Mouse (Mus musculus) brain, embryonic 14.5 days (tissue): ENCODE measurements around the gene Eif2b3. TPM values are rescaled to one million over a fixed set of nuclear protein-coding genes. Genes with fewer than 3 reads are reported as not detected.

Experiments used
- DNase-seq: peaks from one replicate; pipeline ENCODE4 v3.0.0-alpha.2; 2011; ENCODE audit warnings: low read depth
- CTCF ChIP-seq: fragments of 200-500 bp; IDR thresholded peaks from 2 replicates; pipeline ENCODE4 v1.5.1; 2012; ENCODE audit warnings: inconsistent platforms, mild to moderate bottlenecking, moderate library complexity, borderline replicate concordance; ENCODE audit not compliant: insufficient read depth, insufficient read length; ENCODE audit errors: extremely low read depth
- POLR2A ChIP-seq: fragments of 200-500 bp; IDR thresholded peaks from 2 replicates; pipeline ENCODE4 v1.6.1; 2012; ENCODE audit warnings: mild to moderate bottlenecking, inconsistent platforms, borderline replicate concordance; ENCODE audit not compliant: poor library complexity, insufficient read depth, insufficient read length, severe bottlenecking; ENCODE audit errors: extremely low read depth
- polyA plus RNA-seq: library from polyadenylated mRNA; depleted of rRNA; stranded (reverse); fragments of >200 nt; gene quantifications from 2 replicates; pipeline ENCODE4 v1.2.3, GENCODE M21; 2012

Eif2b3 gene
- polyA plus RNA-seq, 1 experiment, result 24.6 TPM

- TF ChIP-seq CTCF (no peak), POLR2A (no peak)
- DNase-seq, result no peak
These were observed 39.3 kb downstream of the Eif2b3 start for GRCm38 (mm10) chr4:117058512-117058911.

DNA sequence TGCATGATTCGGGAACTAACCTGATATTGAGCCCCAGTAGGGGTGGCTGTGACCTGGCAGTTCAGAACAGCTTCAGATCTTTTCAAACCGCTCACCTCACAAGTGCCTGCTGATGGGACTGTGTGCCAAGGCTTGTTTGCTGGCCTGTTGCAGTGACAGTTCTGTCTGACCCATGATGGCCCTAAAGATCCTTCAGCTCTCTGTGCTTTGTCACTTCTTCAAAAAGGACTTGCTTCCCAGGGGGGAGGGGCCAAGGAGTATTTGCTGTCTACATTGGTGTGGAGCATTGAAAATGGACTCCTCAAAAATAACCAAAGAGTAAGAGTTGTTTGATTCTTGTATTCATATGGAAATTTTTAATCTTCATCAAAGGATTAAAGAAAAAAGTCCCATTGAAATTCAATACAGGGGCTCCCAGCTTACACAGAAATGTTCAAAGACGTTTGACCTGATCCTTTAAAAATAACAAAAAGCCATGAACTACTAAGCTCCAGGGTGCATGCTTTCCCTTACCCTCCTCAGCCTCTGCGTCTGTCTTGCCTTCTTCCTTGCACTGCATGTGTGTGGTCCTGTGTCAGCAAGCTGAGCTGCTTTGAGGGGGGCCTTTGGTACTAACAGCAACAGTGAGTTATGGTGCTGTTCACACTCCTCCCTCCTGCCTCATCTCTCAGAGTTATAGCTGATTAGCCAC, 43.6 kb downstream of the Eif2b3 start:
- peak; percentile 63 for DNase-seq
- no peak for TF ChIP-seq CTCF

GRCm38 (mm10) chr4:117068035-117068434, 48.8 kb downstream of the Eif2b3 start:
- DNase-seq, result no peak
- TF ChIP-seq POLR2A (no peak), CTCF (no peak)

GRCm38 (mm10) chr4:117069647-117070046, 50.4 kb downstream of the Eif2b3 start:
- TF ChIP-seq CTCF, result no peak
- no peak for TF ChIP-seq POLR2A
- DNase-seq, result no peak

- no peak for DNase-seq
- TF ChIP-seq POLR2A, result no peak
- TF ChIP-seq CTCF, result no peak
These were observed 51.4 kb downstream of the Eif2b3 start for GRCm38 (mm10) chr4:117070624-117071023.

DNA sequence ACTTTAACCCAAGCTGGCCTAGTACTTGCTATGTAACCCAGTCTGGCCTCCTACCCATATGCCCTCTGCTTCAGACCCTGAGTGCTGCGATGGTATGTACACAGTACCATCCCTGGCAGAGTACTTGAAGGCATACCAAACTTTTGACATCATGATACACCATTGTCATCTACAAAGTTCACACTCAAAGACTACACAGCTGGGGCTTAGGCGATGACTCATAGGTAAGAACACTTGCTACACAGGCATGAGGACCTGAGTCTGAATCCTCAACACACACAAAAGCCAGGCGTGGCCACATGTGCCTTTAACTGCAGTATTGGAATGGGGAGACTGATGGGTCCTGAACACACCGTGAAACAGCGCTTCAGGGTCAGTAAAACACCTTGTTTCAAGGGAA, 52.0 kb downstream of the Eif2b3 start:
- no peak for TF ChIP-seq CTCF
- TF ChIP-seq POLR2A, result no peak

GRCm38 (mm10) chr4:117087948-117088640, 68.9 kb downstream of the Eif2b3 start:
- TF ChIP-seq POLR2A, result no peak
- DNase-seq, result no peak

More for the DNA sequence above, 52.0 kb downstream of the Eif2b3 start:
- DNase-seq, result no peak

DNA sequence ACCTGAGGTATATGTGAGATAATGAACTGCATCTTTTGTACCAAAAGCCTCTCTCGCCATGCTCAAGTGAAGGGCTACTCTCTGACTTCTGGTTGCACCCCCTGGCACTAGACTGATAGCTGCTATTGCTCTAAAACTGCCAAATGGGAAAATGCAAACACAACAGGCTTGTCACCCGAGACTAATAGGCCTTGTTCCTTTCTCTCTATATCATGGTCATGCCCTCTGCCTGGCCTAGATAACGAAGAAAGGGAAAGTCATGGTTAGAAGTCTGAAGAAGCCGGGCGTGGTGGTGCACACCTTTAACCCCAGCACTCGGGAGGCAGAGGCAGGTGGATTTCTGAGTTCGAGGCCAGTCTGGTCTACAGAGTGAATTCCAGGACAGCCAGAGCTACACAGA, 71.4 kb downstream of the Eif2b3 start:
- no peak for DNase-seq
- TF ChIP-seq POLR2A, result no peak
- no peak for TF ChIP-seq CTCF

- no peak for TF ChIP-seq POLR2A
- TF ChIP-seq CTCF, result no peak
- no peak for DNase-seq
These were observed 75.6 kb downstream of the Eif2b3 start for GRCm38 (mm10) chr4:117094626-117095361.

DNA sequence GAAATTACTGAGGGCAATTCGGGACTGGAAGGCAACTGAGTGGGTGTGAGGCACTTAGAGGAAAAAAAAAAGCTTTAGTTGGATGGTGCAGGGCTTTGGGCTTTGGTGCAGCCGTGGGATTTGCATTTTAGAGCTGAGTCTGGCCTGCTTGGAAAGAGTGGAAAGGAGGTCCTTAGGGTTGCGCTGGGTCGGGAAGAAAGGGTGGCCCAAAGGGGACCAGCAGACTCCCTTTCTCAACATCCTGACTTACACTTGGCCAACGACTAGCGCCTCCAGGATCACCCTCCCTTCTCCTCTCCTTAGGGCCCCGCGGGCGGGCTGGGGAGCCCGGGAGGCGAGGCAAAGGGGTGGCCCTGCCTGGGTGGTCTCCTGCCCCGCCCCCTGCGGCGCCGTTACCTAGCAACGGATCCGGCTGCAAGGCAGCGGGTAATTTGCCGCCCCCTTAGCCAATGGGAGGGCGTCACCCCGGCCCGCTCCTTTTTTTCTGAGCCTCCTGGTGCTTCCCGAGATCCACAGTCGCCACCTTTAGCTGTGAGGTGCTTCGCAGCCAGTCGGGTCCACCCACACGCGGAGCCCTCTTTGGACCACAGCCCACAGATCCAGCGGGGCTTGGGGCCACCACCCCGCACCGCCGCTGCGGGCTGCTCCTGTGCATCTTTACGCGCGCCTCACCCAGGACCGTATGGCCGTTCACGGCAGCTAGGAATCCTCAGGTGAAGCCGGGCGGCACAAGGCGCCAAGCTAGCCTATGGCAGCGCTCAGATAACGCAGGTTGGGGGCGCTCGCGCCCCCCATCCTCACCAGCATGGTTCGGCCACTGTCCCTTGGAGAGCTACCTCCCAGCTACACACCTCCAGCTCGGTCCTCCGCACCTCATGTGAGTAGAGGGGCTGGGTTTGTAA, 76.6 kb downstream of the Eif2b3 start, which contains the start of gene Ptch2:
Gene Ptch2, plus strand, starts transcription at position 525 of the 902 bp plus-strand sequence.
- no peak for TF ChIP-seq CTCF
- TF ChIP-seq POLR2A, result 0 out of 2 replicates have a peak, but pooled peaks have one; percentile 4
- peak; percentile 86 for DNase-seq

DNA sequence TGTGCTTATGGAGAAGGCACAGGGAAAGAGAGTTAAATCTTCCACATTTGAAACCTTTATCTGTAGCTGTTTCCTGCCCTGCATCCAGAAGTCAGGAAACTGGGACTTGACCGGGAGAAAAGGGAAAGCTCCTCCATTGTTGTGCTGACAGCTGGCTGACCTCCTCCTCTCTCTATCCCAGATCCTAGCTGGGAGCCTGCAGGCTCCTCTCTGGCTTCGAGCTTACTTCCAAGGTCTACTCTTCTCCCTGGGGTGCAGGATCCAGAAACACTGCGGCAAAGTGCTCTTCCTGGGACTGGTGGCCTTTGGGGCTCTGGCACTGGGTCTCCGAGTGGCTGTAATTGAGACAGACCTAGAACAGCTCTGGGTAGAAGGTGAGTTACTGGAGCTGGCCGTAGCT, 77.5 kb downstream of the Eif2b3 start:
- TF ChIP-seq POLR2A, result no peak
- TF ChIP-seq CTCF, result no peak
- no peak for DNase-seq
